Mouse (Mus musculus): ENCODE measurements around the gene Vmn1r90. TPM values are rescaled to one million over a fixed set of nuclear protein-coding genes. Genes with fewer than 3 reads are reported as not detected.

Gene Vmn1r90
- total RNA-seq (2023) = not detected

DNA sequence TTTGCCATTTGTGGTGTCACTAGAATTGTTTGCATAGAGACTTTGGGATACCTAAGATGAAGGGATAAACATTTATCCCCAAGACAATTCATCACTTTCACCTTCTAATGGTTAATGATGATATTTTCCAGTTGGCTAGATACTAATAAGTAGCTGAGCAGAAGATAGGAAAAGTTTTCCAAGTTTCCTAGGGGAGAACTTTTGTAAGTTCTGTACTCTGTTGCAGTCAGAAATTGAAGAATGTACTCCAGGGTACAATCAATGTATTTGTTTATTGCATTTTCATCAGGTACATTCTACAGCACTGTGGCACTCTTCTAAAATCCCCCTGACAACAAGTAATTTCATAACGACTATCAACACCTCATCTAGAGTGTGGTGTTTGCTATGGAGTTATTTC is at the start of gene Vmn1r90:
Vmn1r90 (minus strand) TSS at position 101 of the 400 bp plus-strand sequence.

Other genes starting within 250 kb of the Vmn1r90 start
- not detected for gene Obox8, start 229.9 kb downstream of the Vmn1r90 start, total RNA-seq (2023)
- gene Sult2a8, start 116.7 kb downstream of the Vmn1r90 start, total RNA-seq (2023) = not detected
- gene Sult2a7, start 69.3 kb downstream of the Vmn1r90 start, total RNA-seq (2023) = not detected
- gene Obox7, start 96.0 kb upstream of the Vmn1r90 start, total RNA-seq (2023) = not detected